Mouse (Mus musculus) ovary, postnatal 36 days (tissue): ENCODE data around the gene Sdk2.

Source experiments
- DNase-seq: peaks from one replicate; pipeline ENCODE4 v3.0.0; 2022; ENCODE audit warnings: low spot score, mixed read lengths

The Sdk2 gene

GRCm38 (mm10) chr11:113928831-113929230 is 138.0 kb downstream of the Sdk2 start:
- DNase-seq, result no peak

- DNase-seq, result no peak
These were observed 138.6 kb downstream of the Sdk2 start for GRCm38 (mm10) chr11:113928291-113928690.

- no peak for DNase-seq
These were observed 139.0 kb downstream of the Sdk2 start for GRCm38 (mm10) chr11:113927826-113928225.

GRCm38 (mm10) chr11:113927231-113927630 is 139.6 kb downstream of the Sdk2 start:
- no peak for DNase-seq

GRCm38 (mm10) chr11:113923137-113923536 is 143.7 kb downstream of the Sdk2 start:
- no peak for DNase-seq

- no peak for DNase-seq
These were observed 163.6 kb downstream of the Sdk2 start for GRCm38 (mm10) chr11:113903131-113903860.

- no peak for DNase-seq
These were observed 164.9 kb downstream of the Sdk2 start for GRCm38 (mm10) chr11:113901906-113902305.

- no peak for DNase-seq
These were observed 168.2 kb downstream of the Sdk2 start for GRCm38 (mm10) chr11:113898671-113899070.

GRCm38 (mm10) chr11:113896006-113896405 is 170.8 kb downstream of the Sdk2 start:
- no peak for DNase-seq

GRCm38 (mm10) chr11:113892924-113893323 is 173.9 kb downstream of the Sdk2 start:
- DNase-seq, result no peak

GRCm38 (mm10) chr11:113892067-113892466 is 174.8 kb downstream of the Sdk2 start:
- DNase-seq, result no peak

GRCm38 (mm10) chr11:113888156-113888750 is 178.6 kb downstream of the Sdk2 start:
- DNase-seq, result no peak

GRCm38 (mm10) chr11:113886299-113886698 is 180.5 kb downstream of the Sdk2 start:
- DNase-seq, result no peak

GRCm38 (mm10) chr11:113884962-113885361 is 181.9 kb downstream of the Sdk2 start:
- no peak for DNase-seq

GRCm38 (mm10) chr11:113883031-113883430 is 183.8 kb downstream of the Sdk2 start:
- no peak for DNase-seq

GRCm38 (mm10) chr11:113881864-113882263 is 185.0 kb downstream of the Sdk2 start:
- no peak for DNase-seq

- DNase-seq, result no peak
These were observed 199.8 kb downstream of the Sdk2 start for GRCm38 (mm10) chr11:113867066-113867465.

GRCm38 (mm10) chr11:113865627-113866026 is 201.2 kb downstream of the Sdk2 start:
- peak; percentile 84 for DNase-seq

- DNase-seq, result no peak
These were observed 203.4 kb downstream of the Sdk2 start for GRCm38 (mm10) chr11:113863408-113863807.

GRCm38 (mm10) chr11:113855661-113856060 is 211.2 kb downstream of the Sdk2 start:
- DNase-seq, result no peak

GRCm38 (mm10) chr11:113851750-113852149 is 215.1 kb downstream of the Sdk2 start:
- DNase-seq, result no peak

- DNase-seq, result no peak
These were observed 217.5 kb downstream of the Sdk2 start for GRCm38 (mm10) chr11:113849322-113849721.

GRCm38 (mm10) chr11:113843920-113844319 is 222.9 kb downstream of the Sdk2 start:
- no peak for DNase-seq

GRCm38 (mm10) chr11:113842879-113843278 is 224.0 kb downstream of the Sdk2 start:
- no peak for DNase-seq
